Mouse (Mus musculus) brain, embryonic 14.5 days (tissue): Measurements from ENCODE around the gene Erv3.

Source experiments
- CTCF ChIP-seq: fragments of 200-500 bp; IDR thresholded peaks from 2 replicates; pipeline ENCODE4 v1.5.1; 2012; ENCODE audit warnings: inconsistent platforms, mild to moderate bottlenecking, moderate library complexity, borderline replicate concordance; ENCODE audit not compliant: insufficient read depth, insufficient read length; ENCODE audit errors: extremely low read depth
- POLR2A ChIP-seq: fragments of 200-500 bp; IDR thresholded peaks from 2 replicates; pipeline ENCODE4 v1.6.1; 2012; ENCODE audit warnings: mild to moderate bottlenecking, inconsistent platforms, borderline replicate concordance; ENCODE audit not compliant: poor library complexity, insufficient read depth, insufficient read length, severe bottlenecking; ENCODE audit errors: extremely low read depth

DNA sequence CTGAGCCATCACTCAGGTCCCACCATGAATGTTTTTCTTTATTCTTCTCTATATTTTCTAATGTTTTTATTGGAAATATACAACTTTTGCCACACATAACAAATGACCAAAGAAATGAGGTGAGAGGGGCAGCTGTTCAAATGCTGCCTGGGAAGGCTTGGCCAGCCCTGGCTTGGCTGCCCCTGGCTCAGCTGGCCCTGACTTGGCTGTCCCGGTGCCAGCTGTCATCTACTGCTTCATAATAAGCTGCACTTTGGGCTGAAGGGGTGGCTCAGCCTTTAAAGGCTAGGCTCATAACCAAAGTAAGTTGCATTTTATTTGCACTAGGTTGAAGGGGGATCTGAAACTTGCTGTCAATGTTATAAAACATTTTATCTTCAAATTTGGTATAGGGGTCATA lies 47.3 kb upstream of the Erv3 start:
- TF ChIP-seq POLR2A (no peak), CTCF (no peak)
